Mouse (Mus musculus) forebrain, embryonic 10.5 days (tissue): ENCODE results near the gene Mrto4. TPM values are rescaled to one million over a fixed set of nuclear protein-coding genes. Genes with fewer than 3 reads are reported as not detected.

Experiments
- DNase-seq: peaks from one replicate; pipeline ENCODE4 v3.0.0-alpha.2; 2017; ENCODE audit warnings: low spot score; ENCODE audit errors: extremely low spot score
- H3K27ac ChIP-seq: fragments of 300-500 bp; sonication (generic); 2 replicates; pipeline ENCODE4 v1.5.1; 2016; ENCODE audit warnings: mild to moderate bottlenecking
- H3K27me3 ChIP-seq: fragments of 300-500 bp; sonication (generic); 2 replicates; pipeline ENCODE4 v1.6.1; 2016; ENCODE audit warnings: mild to moderate bottlenecking; ENCODE audit not compliant: poor library complexity, severe bottlenecking
- H3K36me3 ChIP-seq: fragments of 300-500 bp; sonication (generic); replicated peaks from 2 replicates; pipeline ENCODE4 v1.6.1; 2016; ENCODE audit warnings: mild to moderate bottlenecking, moderate library complexity
- H3K4me1 ChIP-seq: fragments of 300-500 bp; sonication (generic); 2 replicates; pipeline ENCODE4 v1.6.1; 2016
- H3K4me3 ChIP-seq: fragments of 300-500 bp; sonication (generic); 2 replicates; pipeline ENCODE4 v1.5.1; 2016; ENCODE audit warnings: mild to moderate bottlenecking, moderate library complexity
- H3K9me3 ChIP-seq: fragments of 300-500 bp; sonication (generic); 2 replicates; pipeline ENCODE4 v1.6.1; 2016; ENCODE audit warnings: mild to moderate bottlenecking, moderate library complexity
- WGBS: fragments of 180-500 bp; shearing (Covaris S2); methylation state at CpG from one replicate; pipeline ENCODE4 v1.1.7; 2016; 5-methylcytosine and 5-hydroxymethylcytosine counted together
- microRNA-seq: library from miRNA; unstranded; fragments of <30 nt; microRNA quantifications from one replicate; pipeline ENCODE4, GENCODE M21; 2017
- polyA plus RNA-seq: library from polyadenylated mRNA; unstranded; fragments of >200 nt; fragmentation: Nextera tagmentation; extraction: Ambion mirVana; gene quantifications from 2 replicates; pipeline ENCODE4 v1.2.1, GENCODE M21; 2016

Gene Mrto4
- polyA plus RNA-seq, 1 experiment from 2014 or later, result 195 TPM

- Histone ChIP-seq H3K9me3 (no peaks in the 10 kb centered on the region), H3K4me3 (no peak overlapping the region), H3K27me3 (no peaks in the 10 kb centered on the region), H3K36me3 (peaks cover 62% of the 10 kb centered on the region), H3K4me1 (peaks cover 5% of the 10 kb centered on the region; the same call in 1 of the 2 replicates), H3K27ac (no peak overlapping the region)
- DNase-seq, result no peak
- 90% methylated on average over 8 of the region's 8 CpGs for WGBS
Observed at GRCm38 (mm10) chr4:139301780-139302179, 50.6 kb downstream of the Mrto4 start.

- peaks cover 44% of the 10 kb centered on the region for H3K36me3 ChIP-seq
- no peak for DNase-seq
- H3K4me3 ChIP-seq, result no peak overlapping the region
- H3K27ac ChIP-seq, result no peak overlapping the region
- H3K27me3 ChIP-seq, result no peaks in the 10 kb centered on the region
- H3K9me3 ChIP-seq, result no peaks in the 10 kb centered on the region
- 90% methylated on average over 12 of the region's 12 CpGs for WGBS
- peaks cover 5% of the 10 kb centered on the region; the same call in 1 of the 2 replicates for H3K4me1 ChIP-seq
Observed at GRCm38 (mm10) chr4:139298671-139299366, 53.6 kb downstream of the Mrto4 start.

GRCm38 (mm10) chr4:139297566-139297965 is 54.8 kb downstream of the Mrto4 start:
- Histone ChIP-seq H3K36me3 (peaks cover 46% of the 10 kb centered on the region), H3K27ac (no peak overlapping the region), H3K9me3 (no peaks in the 10 kb centered on the region), H3K4me3 (no peak overlapping the region), H3K4me1 (peaks cover 4% of the 10 kb centered on the region; the same call in 1 of the 2 replicates), H3K27me3 (no peaks in the 10 kb centered on the region)
- 93% methylated on average over 4 of the region's 4 CpGs for WGBS
- DNase-seq, result no peak

Small RNA genes within 50 kb of the gene (microRNA-seq; reads per million reads assigned to microRNA genes)
- 11.1 reads per million, percentile 22 among the genes with 10 or more reads in this experiment for gene Gm24245
- 2.4 reads per million for gene Gm25732

Other genes starting within 250 kb of the Mrto4 start
- gene Minos1, start 221.5 kb downstream of the Mrto4 start, polyA plus RNA-seq, result 375 and 389 TPM in 2 replicates
- gene Capzb, start 159.7 kb downstream of the Mrto4 start, polyA plus RNA-seq, result 340 and 360 TPM in 2 replicates
- 13.6 and 14.7 TPM in 2 replicates for gene Pqlc2, start 41.9 kb downstream of the Mrto4 start, polyA plus RNA-seq
- gene Akr7a5, start 41.8 kb downstream of the Mrto4 start, polyA plus RNA-seq, result 117 and 120 TPM in 2 replicates
- gene Emc1, start within 50 bp of the Mrto4 start, polyA plus RNA-seq, result 33.4 and 36.2 TPM in 2 replicates
- gene Ubr4, start within 50 bp of the Mrto4 start, polyA plus RNA-seq, result 57.4 and 63.4 TPM in 2 replicates
- gene Iffo2, start 178.0 kb upstream of the Mrto4 start, polyA plus RNA-seq, result 2.3 and 3.0 TPM in 2 replicates